Mouse (Mus musculus): ENCODE measurements around the gene Klhdc1. TPM values are rescaled to one million over a fixed set of nuclear protein-coding genes. Genes with fewer than 3 reads are reported as not detected.

Klhdc1 gene
- total and polyA plus RNA-seq, 3 experiments = 10.2 to 38.7 (median 34.6) TPM

- H3K9ac ChIP-seq (ENCODE audit: low read depth, low read length) = no peak overlapping the region
- no peaks in the 10 kb centered on the region for H3K4me1 ChIP-seq (ENCODE audit: control insufficient read depth, insufficient read depth, low read length)
- H3K4me3 ChIP-seq = no peak overlapping the region
- TF ChIP-seq POLR2A (IDR thresholded peaks at IDR 0.05; ENCODE audit: insufficient read depth, low read depth, low read length) (no peak), EP300 (IDR thresholded peaks at IDR 0.05; ENCODE audit: insufficient read depth, low read depth, low read length) (no peak), CTCF (IDR thresholded peaks at IDR 0.05) (no peak)
- WGBS = 92% methylated on average over 5 of the region's 5 CpGs
- H3K27me3 ChIP-seq (ENCODE audit: control insufficient read depth, insufficient read depth, low read length) = no peaks in the 10 kb centered on the region
- H3K27ac ChIP-seq = no peak overlapping the region
- no peak for DNase-seq
- no peaks in the 10 kb centered on the region for H3K79me2 ChIP-seq (replicated peaks; ENCODE audit: control insufficient read depth, insufficient read depth, low read length)
- H3K36me3 ChIP-seq (ENCODE audit: control insufficient read depth, insufficient read depth, low read length) = no peaks in the 10 kb centered on the region
- intact Hi-C loops (cut with DNase I) = no loop called here
Observed at GRCm38 (mm10) chr12:69262251-69262650, 21.3 kb downstream of the Klhdc1 start.

- intact Hi-C loops (cut with DNase I) = no loop called here
- Histone ChIP-seq H3K79me2 (replicated peaks; ENCODE audit: control insufficient read depth, insufficient read depth, low read length) (no peaks in the 10 kb centered on the region), H3K9ac (ENCODE audit: low read depth, low read length) (no peak overlapping the region), H3K27ac (no peak overlapping the region), H3K4me1 (ENCODE audit: control insufficient read depth, insufficient read depth, low read length) (no peaks in the 10 kb centered on the region), H3K27me3 (ENCODE audit: control insufficient read depth, insufficient read depth, low read length) (no peaks in the 10 kb centered on the region), H3K36me3 (ENCODE audit: control insufficient read depth, insufficient read depth, low read length) (no peaks in the 10 kb centered on the region), H3K4me3 (no peak overlapping the region)
- no peak for DNase-seq
- 81% methylated on average over 3 of the region's 3 CpGs for WGBS
- TF ChIP-seq POLR2A (IDR thresholded peaks at IDR 0.05; ENCODE audit: insufficient read depth, low read depth, low read length) (no peak), EP300 (IDR thresholded peaks at IDR 0.05; ENCODE audit: insufficient read depth, low read depth, low read length) (no peak), CTCF (IDR thresholded peaks at IDR 0.05) (no peak)
Observed at GRCm38 (mm10) chr12:69265031-69265430, 24.1 kb downstream of the Klhdc1 start.

DNA sequence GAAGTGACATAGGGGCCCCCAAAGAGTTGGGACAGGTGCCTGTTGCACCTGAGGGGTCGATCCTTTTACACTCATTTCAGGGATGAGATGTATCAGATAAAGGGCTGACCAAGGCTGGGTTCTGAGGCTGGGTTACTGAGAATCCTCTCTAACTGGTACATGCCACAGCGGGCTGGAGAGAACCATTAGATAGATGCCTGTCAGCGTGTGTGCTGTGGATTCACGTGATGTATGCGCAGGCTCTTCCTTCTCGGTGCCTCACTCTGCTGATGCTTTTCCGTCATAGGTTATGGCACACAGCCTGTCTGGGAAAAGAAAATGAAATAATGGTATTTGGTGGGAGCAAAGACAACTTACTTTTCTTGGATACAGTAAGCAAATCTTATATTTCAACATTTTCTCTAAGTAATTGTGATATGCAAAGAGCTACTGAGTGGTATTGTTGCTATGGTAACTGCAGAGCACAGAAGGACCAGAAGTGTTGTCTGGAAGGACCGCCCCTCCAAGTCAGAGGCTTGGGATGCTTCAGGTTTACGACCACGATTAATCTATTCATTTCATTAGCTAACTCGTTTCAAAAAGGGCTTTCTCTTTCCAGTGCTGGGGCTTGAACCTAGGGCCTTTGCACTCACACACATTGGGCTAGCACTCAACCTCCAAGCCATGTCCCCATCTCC is 27.1 kb downstream of the Klhdc1 start:
- H3K36me3 ChIP-seq (ENCODE audit: control insufficient read depth, insufficient read depth, low read length) = no peaks in the 10 kb centered on the region
- DNase-seq = no peak
- TF ChIP-seq POLR2A (IDR thresholded peaks at IDR 0.05; ENCODE audit: insufficient read depth, low read depth, low read length) = no peak
- no peak for TF ChIP-seq CTCF (IDR thresholded peaks at IDR 0.05)
- no peak for TF ChIP-seq EP300 (IDR thresholded peaks at IDR 0.05; ENCODE audit: insufficient read depth, low read depth, low read length)
- no peak overlapping the region for H3K9ac ChIP-seq (ENCODE audit: low read depth, low read length)
- no peaks in the 10 kb centered on the region for H3K27me3 ChIP-seq (ENCODE audit: control insufficient read depth, insufficient read depth, low read length)
- no peaks in the 10 kb centered on the region for H3K79me2 ChIP-seq (replicated peaks; ENCODE audit: control insufficient read depth, insufficient read depth, low read length)
- H3K4me1 ChIP-seq (ENCODE audit: control insufficient read depth, insufficient read depth, low read length) = no peaks in the 10 kb centered on the region
- 86% methylated on average over 11 of the region's 11 CpGs for WGBS
- H3K4me3 ChIP-seq = no peak overlapping the region
- no peak overlapping the region for H3K27ac ChIP-seq
- intact Hi-C loops (cut with DNase I) = no loop called here

- 87% methylated on average over 2 of the region's 2 CpGs for WGBS
- H3K4me1 ChIP-seq (ENCODE audit: control insufficient read depth, insufficient read depth, low read length) = no peaks in the 10 kb centered on the region
- no peak overlapping the region for H3K9ac ChIP-seq (ENCODE audit: low read depth, low read length)
- H3K36me3 ChIP-seq (ENCODE audit: control insufficient read depth, insufficient read depth, low read length) = no peaks in the 10 kb centered on the region
- H3K27me3 ChIP-seq (ENCODE audit: control insufficient read depth, insufficient read depth, low read length) = no peaks in the 10 kb centered on the region
- no peak for DNase-seq
- no peak overlapping the region for H3K27ac ChIP-seq
- no peak for TF ChIP-seq CTCF (IDR thresholded peaks at IDR 0.05)
- no peak for TF ChIP-seq POLR2A (IDR thresholded peaks at IDR 0.05; ENCODE audit: insufficient read depth, low read depth, low read length)
- TF ChIP-seq EP300 (IDR thresholded peaks at IDR 0.05; ENCODE audit: insufficient read depth, low read depth, low read length) = no peak
- intact Hi-C loops (cut with DNase I) = no loop called here
- no peak overlapping the region for H3K4me3 ChIP-seq
- no peaks in the 10 kb centered on the region for H3K79me2 ChIP-seq (replicated peaks; ENCODE audit: control insufficient read depth, insufficient read depth, low read length)
Observed at GRCm38 (mm10) chr12:69268956-69269355, 28.0 kb downstream of the Klhdc1 start.

GRCm38 (mm10) chr12:69279931-69280469 is 39.0 kb downstream of the Klhdc1 start:
- no peaks in the 10 kb centered on the region for H3K27me3 ChIP-seq (ENCODE audit: control insufficient read depth, insufficient read depth, low read length)
- no peak for DNase-seq

GRCm38 (mm10) chr12:69280915-69281314 is 39.9 kb downstream of the Klhdc1 start:
- Histone ChIP-seq H3K4me3 (no peak overlapping the region), H3K27ac (no peak overlapping the region), H3K79me2 (replicated peaks; ENCODE audit: control insufficient read depth, insufficient read depth, low read length) (no peaks in the 10 kb centered on the region), H3K9ac (ENCODE audit: low read depth, low read length) (no peak overlapping the region), H3K36me3 (ENCODE audit: control insufficient read depth, insufficient read depth, low read length) (no peaks in the 10 kb centered on the region), H3K27me3 (ENCODE audit: control insufficient read depth, insufficient read depth, low read length) (no peaks in the 10 kb centered on the region), H3K4me1 (ENCODE audit: control insufficient read depth, insufficient read depth, low read length) (no peaks in the 10 kb centered on the region)
- 95% methylated on average over 3 of the region's 3 CpGs for WGBS
- DNase-seq = no peak
- intact Hi-C loops (cut with DNase I) = no loop called here
- TF ChIP-seq CTCF (IDR thresholded peaks at IDR 0.05) (no peak), EP300 (IDR thresholded peaks at IDR 0.05; ENCODE audit: insufficient read depth, low read depth, low read length) (no peak), POLR2A (IDR thresholded peaks at IDR 0.05; ENCODE audit: insufficient read depth, low read depth, low read length) (no peak)

More at GRCm38 (mm10) chr12:69279931-69280469, 39.0 kb downstream of the Klhdc1 start:
- intact Hi-C loops (cut with DNase I) = no loop called here
- TF ChIP-seq EP300 (IDR thresholded peaks at IDR 0.05; ENCODE audit: insufficient read depth, low read depth, low read length) = no peak
- no peak for TF ChIP-seq POLR2A (IDR thresholded peaks at IDR 0.05; ENCODE audit: insufficient read depth, low read depth, low read length)
- TF ChIP-seq CTCF (IDR thresholded peaks at IDR 0.05) = no peak
- H3K79me2 ChIP-seq (replicated peaks; ENCODE audit: control insufficient read depth, insufficient read depth, low read length) = no peaks in the 10 kb centered on the region
- H3K36me3 ChIP-seq (ENCODE audit: control insufficient read depth, insufficient read depth, low read length) = no peaks in the 10 kb centered on the region
- H3K4me1 ChIP-seq (ENCODE audit: control insufficient read depth, insufficient read depth, low read length) = no peaks in the 10 kb centered on the region
- H3K9ac ChIP-seq (ENCODE audit: low read depth, low read length) = no peak overlapping the region
- no peak overlapping the region for H3K27ac ChIP-seq
- no peak overlapping the region for H3K4me3 ChIP-seq
- 24% methylated on average over 1 of the region's 1 CpGs for WGBS
